Mouse (Mus musculus): ENCODE results near the gene Kcnj12.

DNA sequence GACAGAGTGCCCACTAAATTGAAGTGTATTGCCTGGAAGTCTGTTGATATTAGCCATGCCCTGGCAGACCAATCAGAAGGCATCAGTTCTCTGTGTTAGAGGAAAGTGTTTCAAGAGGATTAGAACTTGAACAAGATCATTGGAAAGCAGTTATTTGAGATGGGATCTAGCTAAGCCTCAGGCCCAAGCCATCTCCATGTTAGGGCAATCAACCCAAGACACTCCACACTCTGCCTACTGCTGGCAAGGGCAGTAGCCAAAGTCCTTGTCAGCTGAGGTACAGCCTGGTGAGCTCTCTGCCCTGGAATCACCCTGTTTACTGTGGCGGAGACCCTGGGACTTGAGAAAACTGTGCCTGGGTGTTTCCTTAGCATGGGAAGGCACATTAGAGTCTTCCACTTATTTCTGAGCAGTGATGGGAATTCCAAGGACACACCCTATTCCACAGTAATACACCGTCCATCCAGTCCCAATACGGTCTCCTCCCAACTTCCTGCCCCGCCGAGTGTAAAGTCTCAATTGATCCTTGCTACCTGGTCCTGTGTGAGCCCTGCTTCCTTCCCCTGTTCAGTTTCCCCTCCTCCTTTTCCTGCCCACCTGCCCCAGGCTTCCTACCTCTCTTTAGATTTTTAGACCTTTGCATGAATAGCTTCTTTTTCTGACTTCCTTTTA is 52.4 kb downstream of the Kcnj12 start:
- TF ChIP-seq GATA1 (IDR thresholded peaks at IDR 0.05; ENCODE audit: borderline replicate concordance, low read length) (no peak), FLI1 (IDR thresholded peaks at IDR 0.05; ENCODE audit: low read length) (no peak)
